Mouse (Mus musculus): Measurements from ENCODE around the gene Cab39l.
A peak's percentile ranks its signal among the peaks of the same experiment; 100 is the strongest.

Gene Cab39l

DNA sequence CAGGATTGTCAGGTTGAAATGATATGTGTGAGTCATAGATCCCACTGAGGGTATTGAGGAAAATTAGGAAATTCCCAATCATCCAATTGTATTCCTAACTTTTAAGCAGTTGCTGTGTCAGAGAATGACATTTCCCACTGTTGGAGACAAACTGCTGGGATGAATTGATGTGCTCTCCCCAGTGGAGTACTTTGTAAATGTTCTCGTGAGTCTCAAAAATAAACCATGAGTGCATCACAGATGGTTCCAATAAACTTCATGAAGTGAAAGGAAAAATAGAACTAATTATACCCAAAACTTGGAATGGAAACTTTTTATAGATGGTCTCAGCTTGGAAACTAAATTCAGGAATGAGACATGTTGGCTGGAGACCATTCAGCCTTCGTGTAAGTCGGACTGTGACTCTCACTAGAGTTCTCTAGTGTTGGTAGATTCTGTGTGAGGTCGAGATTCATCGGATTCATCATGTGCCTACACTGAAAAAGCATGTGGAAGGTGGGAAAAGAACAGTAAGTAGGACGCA, 73.2 kb downstream of the Cab39l start:
- no peak for DNase-seq

DNA sequence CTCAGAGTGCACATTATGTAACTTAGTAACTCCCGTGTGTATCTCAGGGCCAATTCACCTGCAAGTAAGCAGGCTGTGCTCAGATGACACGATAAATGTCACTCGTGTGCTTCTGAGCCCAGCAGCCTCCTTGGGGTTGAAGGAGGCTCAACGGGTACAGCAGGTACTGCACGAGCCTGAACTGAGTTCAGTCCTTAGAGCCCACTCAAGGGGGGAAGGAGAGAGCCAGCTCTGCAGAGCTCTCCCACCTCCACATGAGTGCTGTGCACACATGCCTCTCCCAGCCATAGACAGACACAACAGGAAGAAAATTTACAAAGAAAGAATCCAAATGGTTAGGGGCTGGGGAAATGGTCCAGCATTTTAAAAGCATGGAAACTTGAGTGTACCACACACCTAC, 85.1 kb downstream of the Cab39l start:
- no peak for DNase-seq

DNA sequence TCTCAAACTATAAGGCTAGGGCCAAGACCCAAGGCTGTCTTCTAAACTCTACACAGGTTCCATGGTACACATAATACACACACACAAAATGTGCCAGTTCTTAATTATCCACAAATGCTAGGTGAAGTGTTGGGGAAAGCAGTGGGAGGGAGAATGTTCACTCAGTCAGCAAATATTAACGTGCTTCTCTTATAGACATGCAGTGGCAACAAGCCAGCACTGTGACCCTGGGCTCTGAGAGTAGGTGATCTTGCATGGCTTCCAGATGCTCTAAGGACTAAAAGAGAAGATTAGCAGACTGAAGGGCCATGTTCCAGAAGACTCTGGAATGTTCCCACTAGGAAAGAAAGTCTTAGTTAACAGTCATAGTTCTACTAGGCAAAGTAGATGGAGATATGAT, 90.0 kb downstream of the Cab39l start:
- no peak for DNase-seq

DNA sequence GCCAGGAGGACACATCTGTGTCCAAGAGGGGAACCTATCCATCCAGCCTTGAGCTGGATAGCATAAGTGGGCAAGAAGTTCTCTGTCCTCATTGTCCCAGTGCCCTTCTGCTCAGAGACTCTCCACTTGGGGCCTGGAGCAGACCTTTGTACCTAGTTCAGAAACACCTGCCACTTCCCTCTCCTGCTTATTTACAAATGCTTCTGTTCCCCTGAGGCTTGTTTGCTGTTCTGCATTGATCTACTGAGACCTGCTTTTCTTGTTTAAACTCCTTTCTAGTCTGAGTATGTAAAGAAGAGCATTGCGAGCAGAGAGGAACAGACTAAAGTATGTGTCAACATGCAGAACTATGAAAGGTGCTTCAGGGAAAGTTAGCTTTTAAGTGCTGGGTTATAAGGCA, 92.2 kb downstream of the Cab39l start:
- no peak for DNase-seq

DNA sequence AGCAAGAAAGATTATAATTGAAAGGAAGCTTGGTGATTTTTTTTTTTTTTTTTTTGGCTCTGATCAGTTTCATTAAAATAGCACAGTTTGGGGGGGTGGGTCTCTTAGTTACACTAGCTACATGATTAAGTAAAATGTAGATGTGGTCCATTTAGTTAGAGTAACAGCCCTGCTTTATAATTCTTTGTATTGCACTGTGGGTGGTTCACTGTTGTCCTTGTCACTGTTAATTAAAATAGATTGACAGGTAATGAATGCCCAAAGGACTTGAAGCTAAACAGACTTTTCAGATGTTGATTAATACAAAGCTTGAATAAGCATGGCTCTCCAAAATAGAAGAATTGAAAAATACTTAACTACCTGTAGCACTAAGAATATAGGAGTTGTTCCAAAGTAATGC, 93.1 kb downstream of the Cab39l start:
- peak; percentile 78 for DNase-seq

DNA sequence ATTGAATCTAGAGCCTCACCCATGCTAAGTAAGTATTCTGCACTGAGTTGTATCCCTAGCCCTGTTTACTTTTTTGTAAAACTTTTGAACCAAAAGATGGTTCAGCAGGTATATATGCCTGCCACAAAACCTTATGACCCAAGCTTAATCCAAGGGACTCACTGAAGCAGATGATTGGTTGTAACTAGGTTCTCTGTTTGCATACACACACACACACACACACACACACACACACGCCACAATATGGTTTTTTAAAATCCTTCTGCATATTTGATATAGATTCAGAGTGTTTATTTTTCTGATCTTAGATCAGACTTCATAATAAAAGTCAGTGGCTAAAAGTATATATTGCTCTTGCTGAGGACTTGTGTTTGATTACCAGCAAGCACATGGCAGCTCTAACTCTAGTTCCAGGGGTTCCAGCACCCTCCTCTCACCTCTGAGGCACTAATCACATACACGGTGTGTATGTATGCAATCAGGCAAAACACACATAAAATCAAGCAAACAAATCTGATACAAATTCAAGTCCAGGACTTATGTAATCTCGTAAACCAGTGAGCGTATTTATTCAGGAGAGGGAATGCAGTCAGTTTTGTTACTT, 97.2 kb downstream of the Cab39l start:
- DNase-seq, result no peak

DNA sequence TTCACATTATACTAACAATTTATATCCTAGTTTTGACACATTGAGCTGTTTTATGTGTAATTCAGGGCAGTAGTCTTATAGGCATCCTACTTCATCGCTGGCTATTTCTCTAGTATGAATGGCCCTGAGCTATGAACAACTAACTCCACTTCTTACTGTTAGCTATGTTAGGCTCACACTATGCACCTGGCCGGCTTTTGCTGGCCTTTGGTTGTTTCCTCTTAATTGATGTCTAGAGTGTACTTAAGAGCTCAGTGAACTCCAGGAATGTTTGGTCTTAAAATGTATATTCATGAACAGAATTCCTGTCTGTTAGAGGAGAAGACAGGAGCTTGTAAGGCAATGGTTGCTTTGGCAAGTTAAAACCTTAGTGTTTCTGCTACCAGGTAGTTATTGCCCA, 99.5 kb downstream of the Cab39l start:
- no peak for DNase-seq

DNA sequence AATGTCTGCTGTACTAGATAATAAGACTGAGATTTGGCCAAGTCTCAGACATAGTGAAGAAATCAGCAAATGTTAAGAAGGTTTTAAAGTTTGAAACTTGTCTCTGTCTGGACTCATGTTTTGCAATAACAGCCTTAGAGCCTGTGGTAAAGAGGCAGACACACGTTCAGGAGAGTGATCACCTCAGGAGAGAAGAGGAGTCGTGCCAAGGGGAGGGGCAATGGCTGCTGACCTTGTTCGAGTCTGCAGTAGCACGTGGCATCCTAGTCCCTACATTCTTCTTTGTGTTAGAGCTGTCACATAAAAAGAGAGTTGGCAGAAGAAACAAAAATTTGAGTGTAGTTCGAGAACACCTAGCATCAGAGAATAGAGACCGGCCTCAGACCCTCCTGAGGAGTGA, 100.0 kb downstream of the Cab39l start:
- DNase-seq, result no peak

DNA sequence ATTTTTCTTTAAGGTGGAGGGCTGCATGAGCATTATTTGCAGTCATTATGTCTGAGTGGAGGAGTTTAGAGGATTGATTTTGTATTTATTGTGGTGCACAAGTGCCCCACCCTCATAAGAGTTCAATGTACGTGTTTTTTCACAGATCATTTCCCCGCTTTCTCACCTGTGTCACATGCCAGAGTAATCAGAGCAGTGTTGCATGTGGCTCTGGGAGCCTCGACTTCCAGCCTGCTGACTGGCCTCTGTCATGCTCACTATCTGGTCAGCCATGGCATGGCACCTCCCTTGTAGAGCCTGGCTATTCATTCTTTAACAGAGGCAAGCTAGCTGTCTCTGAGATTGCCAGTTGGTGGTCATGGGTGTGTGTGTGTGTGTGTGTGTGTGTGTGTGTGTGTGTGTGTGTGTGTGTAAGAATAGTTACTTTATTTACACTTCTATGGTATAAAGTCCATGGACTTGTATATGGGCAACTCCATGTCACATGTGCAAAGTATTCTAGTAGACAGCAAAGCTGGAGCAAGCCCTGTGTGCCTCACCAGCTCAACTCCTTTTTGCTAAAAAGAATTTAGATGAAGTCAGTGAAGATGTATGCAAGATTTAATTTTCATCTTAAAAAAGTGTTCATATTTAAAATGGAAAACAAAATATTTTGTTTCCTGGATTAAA, 102.5 kb downstream of the Cab39l start:
- DNase-seq, result no peak

DNA sequence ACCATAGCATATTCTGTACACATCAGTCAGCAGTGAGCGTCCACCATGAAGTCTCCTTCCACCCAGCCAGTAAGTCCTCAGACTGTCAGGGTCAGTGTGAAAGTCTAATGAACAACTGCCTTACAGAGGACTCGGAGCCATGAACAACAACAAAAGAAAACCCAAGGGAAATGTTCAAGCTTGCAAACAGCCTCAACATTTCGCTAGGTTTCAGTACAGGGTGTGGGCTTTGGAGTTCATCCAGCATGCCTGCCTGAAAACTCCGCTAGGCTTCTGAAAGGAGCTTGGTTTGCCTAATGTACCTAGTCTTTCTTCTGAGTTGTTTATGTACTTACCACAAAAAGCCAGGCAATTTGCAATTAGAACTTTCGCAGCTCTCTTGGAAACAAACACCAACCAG, 103.2 kb downstream of the Cab39l start:
- no peak for DNase-seq

DNA sequence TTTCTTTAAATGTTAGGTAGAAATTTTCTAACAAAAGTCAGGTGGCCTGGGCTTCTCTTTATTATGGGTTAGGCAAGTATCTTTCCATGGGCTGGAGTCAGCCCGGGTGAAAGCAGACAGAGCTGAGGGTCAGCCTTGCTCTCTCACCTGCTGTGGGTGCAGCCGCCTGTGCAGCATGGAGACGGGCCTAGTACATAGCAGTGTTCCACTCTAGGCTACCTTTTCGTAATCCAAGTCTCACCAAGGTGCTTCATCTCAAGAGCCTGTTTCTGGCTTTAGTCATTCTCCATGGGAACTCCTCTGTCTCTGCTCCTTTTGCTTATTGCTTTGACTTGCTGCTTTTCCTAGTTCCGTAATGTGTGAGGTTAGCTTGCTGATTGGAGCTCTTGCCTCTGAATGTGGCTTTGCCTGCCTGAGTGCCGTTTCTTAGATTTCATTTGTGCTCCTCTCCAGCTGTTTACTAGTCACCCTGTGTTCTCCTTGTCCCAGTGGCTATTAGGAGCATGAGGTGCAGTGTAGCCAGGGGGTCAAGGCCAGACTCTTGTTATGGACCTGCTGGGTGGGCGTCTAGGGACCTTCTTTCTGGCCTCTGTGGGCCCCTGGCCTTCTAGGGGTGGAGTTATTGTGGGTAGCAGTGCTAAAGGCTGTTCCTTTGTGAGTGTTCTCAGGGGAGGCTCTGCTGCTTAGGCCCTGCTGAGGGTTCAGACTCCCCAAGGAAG, 105.5 kb downstream of the Cab39l start:
- no peak for DNase-seq

DNA sequence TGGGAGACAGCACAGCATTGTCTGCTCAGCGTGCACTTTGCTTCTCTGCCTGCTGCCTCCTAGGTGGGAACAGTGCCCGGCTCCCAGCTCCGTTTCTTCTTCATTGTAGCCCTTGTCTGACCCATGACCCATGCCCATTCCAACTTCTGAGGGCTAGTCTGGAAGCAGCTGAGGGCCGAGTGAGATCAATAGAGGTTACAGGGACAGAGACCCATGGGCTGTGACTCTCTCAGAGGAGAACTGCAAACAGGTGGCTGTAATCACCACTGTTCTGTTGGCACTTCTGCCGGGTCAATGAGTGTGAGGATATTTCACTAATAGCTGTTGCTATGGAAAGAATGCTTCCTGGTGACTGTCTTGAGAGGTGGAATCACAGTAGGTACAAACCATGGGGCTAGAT, 106.8 kb downstream of the Cab39l start:
- DNase-seq, result no peak

DNA sequence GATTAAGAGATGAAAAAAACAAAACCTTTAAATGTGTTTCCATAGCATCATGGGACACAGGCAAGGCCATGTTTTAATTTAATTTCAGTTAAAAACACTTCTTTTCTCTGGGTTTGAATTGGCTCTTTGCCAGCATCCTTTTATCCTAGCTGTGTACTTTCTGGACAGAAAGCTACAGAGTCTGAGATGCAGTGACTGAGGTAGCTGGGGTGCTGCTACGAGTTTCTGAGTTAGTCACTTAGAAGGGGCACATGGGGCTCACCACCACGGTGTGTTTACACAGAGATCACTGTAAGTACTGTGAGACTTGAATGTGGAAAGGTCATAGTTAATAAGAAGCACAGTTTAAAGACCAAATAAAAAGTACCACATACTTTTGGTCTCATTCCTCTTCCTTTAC, 107.8 kb downstream of the Cab39l start:
- DNase-seq, result no peak

DNA sequence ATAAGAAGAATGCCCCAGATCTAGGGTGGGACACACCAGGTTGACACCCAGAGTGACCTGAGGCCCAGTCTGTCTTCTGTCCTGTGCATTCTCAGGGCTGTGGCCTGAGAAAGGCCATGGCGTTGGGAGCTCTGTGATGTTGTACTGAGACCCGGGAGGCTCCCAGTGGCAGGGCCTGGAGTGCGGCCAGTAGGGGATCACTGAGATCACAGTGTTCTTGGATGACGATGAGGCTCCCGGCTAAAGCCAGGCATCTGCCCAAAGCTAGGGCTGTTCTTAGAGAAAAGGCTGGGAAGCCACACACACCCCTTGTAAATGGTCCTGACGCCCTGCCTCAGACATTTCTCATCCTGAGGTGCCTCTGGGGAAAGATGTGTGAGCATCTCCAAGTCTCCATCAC, 108.3 kb downstream of the Cab39l start:
- no peak for DNase-seq

DNA sequence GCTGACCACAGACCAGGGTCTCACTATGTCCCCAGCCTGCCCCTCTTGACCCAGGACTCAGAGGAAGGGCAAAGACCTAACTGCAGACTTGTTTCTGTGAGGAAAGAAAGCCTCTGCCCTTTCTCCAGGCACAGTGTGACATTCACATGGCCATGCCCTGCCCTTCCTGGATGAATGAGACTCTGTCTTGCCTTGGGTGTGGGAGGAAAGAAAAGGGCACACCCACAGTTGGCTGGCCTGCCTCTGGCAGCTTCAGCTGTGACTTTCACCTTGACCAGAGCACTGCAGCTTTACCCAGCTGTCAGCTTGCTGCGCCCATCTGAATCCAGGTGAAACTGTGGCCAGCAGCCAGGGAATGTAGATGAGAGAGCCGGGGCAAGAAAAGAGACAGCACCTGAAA, 110.1 kb downstream of the Cab39l start:
- no peak for DNase-seq

DNA sequence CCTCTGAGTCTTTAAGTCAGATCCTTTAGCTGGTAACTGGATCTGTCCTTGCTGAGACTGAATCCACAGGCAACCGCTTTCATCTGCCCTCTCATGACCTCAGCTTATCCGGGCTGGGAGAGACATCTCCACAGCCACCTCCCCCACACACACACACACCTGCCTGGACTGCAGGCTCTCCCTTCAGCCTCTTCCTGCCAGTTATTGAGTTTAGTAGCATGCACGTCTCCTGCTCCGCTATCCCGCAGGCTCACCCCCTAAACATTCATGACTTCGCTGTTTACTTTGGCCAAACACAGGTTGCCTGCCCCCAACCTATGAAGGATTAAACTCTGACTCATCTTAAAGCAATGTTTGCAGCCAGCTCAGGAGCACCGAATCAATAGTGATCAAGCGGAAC, 111.2 kb downstream of the Cab39l start:
- DNase-seq, result no peak

DNA sequence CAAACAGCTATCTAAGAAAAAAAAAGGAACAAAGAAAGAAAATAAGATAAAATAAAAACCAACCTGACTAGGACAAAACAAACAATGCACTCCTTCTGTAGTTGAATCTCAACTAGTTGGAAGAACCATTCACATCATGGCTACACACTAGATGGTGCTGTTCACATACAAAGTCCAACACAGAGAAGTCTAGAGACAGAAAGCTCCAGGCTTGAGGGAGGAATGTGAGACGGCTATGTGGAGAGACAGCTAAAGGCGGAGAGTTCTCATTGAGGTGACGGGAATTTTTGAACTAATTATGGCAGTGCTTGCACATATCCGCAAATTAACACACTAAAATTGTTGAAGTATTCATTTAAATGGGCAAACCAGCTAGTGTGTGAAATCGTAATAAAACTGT, 113.3 kb downstream of the Cab39l start:
- peak; percentile 39 for DNase-seq

DNA sequence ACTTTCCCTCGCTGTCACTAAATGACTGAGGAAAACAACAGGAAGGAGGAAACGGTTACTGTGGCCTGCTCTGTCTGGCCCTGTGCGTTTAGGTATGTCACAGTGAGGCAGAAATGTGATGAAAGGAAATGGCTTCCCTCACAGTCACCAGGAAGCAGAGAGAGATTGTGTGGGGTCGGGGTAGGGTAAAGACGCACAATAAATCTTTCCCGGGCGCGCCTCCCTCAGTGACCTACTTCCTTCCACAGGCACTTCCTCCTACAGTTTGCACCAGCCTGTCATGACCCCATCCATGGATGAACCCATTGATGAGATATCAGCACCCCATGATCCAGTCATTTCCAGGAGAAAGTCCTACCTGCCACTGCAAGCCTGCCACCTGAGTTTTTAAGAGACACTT, 114.2 kb downstream of the Cab39l start:
- DNase-seq, result no peak

DNA sequence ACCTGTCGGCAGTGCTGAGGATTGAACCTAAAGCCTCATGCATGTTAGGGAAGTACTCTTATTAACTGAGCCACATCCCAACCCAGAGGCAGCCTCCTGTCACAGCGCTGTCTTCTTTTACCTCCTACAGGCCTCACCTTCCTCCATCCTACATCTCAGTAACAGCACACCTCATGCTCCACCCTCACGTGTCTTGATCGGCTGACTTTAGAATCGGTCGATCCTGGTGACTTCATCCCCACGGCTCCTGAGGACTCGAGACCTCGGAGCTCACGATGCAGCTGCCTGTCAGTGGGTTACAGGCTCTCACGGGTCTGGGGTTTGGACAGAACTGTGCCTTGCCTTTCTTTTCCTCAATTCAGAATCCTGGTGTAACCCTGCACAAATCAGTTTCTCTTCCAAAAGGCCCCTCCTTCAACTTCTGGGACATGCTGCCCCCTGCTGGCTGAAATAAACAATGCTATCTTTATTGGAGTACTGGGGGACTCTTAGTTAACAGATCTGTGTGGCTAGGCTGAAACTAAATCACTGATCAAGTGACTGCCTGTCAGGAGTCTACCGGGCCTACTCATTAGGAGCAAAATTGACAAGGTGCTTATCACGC, 115.3 kb downstream of the Cab39l start:
- peak; percentile 86 for DNase-seq

DNA sequence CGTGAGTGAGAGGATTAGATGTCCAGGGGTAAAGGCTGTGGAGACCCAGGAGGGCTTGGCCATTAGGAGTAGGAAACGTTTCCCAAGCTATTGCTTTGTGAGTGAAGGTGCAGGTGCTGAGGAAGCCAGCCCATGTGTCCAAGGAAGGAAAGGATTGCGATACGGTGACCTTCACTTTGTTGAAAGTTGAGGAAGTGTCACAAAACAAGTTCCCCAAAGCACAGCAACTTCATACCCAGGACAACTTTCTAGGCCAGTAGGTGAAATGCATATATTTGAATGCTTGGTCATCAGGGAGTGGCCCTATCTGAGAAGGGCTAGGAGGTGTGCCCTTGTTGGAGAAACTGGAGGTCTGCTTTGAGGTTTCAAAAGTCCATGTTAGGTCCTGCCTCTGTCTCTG, 116.3 kb downstream of the Cab39l start:
- DNase-seq, result no peak

DNA sequence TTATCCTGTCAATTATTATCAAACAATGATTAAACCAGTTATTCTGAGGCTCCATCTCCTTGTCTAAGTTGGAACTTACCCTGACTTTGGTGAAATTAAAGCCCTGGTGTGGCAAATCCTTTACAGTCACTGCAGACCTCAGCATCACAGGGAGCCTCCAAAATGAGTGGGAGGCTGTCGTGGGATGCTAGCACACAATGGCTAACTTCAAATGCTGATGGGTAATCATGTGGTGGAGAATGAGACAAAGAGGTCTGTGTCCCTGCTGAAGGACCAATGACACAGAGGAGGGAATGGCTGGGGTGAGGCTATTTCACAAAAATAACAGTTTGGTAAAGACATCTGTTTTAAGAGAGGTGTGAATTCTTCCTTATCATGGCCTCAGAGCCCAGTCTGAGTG, 117.1 kb downstream of the Cab39l start:
- no peak for DNase-seq

DNA sequence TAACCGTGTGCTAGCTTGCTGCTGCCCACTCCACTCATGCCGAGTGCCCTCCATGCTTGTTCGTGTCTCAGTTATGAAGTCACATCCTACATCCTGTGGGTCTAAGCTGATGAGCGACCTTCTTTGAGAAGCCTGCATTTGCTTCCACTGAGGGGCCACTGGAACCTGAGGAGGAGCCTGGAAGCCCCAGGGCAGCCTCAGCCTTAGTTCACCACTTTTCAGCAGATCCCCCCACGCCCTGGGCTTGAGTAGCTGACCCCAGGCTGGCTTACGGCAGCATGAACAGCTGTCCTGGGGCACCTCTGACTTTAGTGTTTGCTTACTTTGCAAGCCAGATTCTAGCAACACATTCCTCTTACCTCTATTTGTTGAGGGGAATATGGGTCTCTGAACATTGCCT, 126.0 kb downstream of the Cab39l start:
- no peak for DNase-seq

DNA sequence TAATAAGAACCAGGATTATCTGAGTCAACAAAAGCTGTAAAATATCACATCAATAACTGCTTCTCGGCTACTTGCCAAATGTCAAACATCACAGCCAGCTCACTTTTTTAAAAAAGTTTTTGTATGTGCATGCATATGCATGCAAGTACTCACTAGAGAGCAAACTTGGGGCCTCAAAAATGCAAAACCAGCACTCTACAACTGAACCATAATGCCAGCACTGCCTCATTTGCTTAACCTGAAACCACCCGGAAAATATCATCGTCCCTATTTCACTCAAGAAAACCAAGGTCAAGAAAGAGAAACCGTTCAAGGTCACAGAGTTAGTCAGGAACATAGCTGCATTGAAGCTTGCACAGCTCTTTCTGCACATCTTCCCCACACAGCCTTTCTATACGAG, 135.6 kb downstream of the Cab39l start:
- no peak for DNase-seq

DNA sequence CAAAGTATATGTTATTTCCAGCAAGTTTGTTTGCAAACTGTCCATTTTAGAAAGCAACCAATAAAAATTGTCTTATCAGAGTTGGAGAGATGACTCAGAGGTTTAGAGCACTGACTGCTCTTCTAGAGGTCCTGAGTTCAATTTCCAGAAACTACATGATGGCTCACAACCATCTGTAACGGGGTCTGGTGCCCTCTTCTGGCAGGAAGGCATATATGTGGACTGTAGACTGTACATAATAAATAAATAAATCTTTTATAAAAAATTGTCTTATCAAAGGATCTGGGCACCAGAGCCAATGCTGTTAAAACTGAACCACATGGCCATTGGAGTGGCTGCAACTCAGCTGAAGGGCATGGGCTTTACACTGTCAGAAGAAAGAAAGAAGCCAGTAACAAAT, 149.8 kb downstream of the Cab39l start:
- no peak for DNase-seq
